Mouse (Mus musculus) midbrain, embryonic 14.5 days (tissue): ENCODE measurements around the gene Lztr1. TPM values are rescaled to one million over a fixed set of nuclear protein-coding genes. Genes with fewer than 3 reads are reported as not detected.
A peak's percentile ranks its signal among the peaks of the same experiment; 100 is the strongest.

ENCODE experiments used
- ATAC-seq: fragments of 200-750 bp; cut with Nextera tagmentation; 2 replicates; pipeline ENCODE4 v1.8.0; 2017; ENCODE audit warnings: moderate number of reproducible peaks, moderate library complexity; ENCODE audit not compliant: low FRiP score, low TSS enrichment
- DNase-seq: peaks from one replicate; pipeline ENCODE4 v3.0.0-alpha.2; 2015
- H3K27ac ChIP-seq: fragments of 300-500 bp; sonication (generic); replicated peaks from 2 replicates; pipeline ENCODE4 v1.5.1; 2014; ENCODE audit warnings: mild to moderate bottlenecking, low read depth, low read length, moderate library complexity
- H3K27me3 ChIP-seq: fragments of 300-500 bp; sonication (generic); 2 replicates; pipeline ENCODE4 v1.6.1; 2014; ENCODE audit warnings: low read length, control low read depth, mixed read lengths; ENCODE audit not compliant: control insufficient read depth, insufficient read depth
- H3K36me3 ChIP-seq: fragments of 300-500 bp; sonication (generic); 2 replicates; pipeline ENCODE4 v1.6.1; 2014; ENCODE audit warnings: low read length, control low read depth; ENCODE audit not compliant: control insufficient read depth, insufficient read depth
- H3K4me1 ChIP-seq: fragments of 300-500 bp; sonication (generic); 2 replicates; pipeline ENCODE4 v1.6.1; 2014; ENCODE audit warnings: mild to moderate bottlenecking, antibody characterized with exemption, low read length, control low read depth; ENCODE audit not compliant: control insufficient read depth, insufficient read depth
- H3K4me2 ChIP-seq: fragments of 300-500 bp; sonication (generic); 2 replicates; pipeline ENCODE4 v1.6.1; 2014; ENCODE audit warnings: mild to moderate bottlenecking, low read length, moderate library complexity
- H3K4me3 ChIP-seq: fragments of 300-500 bp; sonication (generic); replicated peaks from 2 replicates; pipeline ENCODE4 v1.5.1; 2014; ENCODE audit warnings: low read depth, low read length
- H3K9ac ChIP-seq: fragments of 300-500 bp; sonication (generic); replicated peaks from 2 replicates; pipeline ENCODE4 v1.6.1; 2014; ENCODE audit warnings: mild to moderate bottlenecking, low read length, moderate library complexity
- H3K9me3 ChIP-seq: fragments of 300-500 bp; sonication (generic); 2 replicates; pipeline ENCODE4 v1.6.1; 2016; ENCODE audit warnings: low read length, control low read depth, mixed read lengths; ENCODE audit not compliant: control insufficient read depth
- WGBS: fragments of 180-500 bp; shearing (Covaris S2); extraction: QIAGEN DNeasy Blood & Tissue Kit; methylation state at CpG from one replicate; pipeline ENCODE4 v1.1.7; 2014; 5-methylcytosine and 5-hydroxymethylcytosine counted together
- polyA plus RNA-seq: library from polyadenylated mRNA; unstranded; fragments of >200 nt; fragmentation: Nextera tagmentation; extraction: Ambion mirVana; gene quantifications from 2 replicates; pipeline ENCODE4 v1.2.1, GENCODE M21; 2014

The Lztr1 gene
- polyA plus RNA-seq, 1 experiment from 2014 or later: 121 TPM

DNA sequence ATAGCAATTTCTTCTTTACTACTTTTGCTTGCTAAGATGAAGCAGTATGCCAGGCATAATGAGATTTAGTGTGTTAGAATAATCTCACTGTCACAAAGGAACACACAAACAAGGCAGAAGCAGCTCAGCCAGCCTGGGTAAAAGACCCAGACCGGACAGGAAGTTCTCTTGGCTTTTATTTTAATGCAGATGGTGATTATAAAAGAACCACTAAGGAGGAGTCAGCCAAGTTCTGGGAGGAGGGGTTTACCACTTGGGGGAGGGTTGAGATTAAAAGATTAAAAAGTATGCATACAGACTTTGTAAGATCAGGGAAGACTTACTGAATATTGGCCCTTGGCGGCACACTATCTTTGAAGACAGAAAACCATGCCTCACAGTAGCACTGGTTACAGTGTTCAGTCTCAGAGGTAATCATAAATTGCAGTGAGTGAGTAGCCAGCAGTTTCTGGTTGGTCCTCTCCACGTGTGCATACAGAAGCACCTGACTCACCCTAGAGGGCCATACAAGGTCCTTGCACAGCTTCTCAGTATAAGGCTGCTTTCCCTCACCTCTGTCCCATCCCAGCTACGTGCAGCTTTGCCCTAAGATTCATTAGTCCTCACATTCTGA is 30.1 kb upstream of the Lztr1 start:
- 0 out of 2 replicates have a peak overlapping the region, but pooled peaks have one; percentile 7 for H3K9ac ChIP-seq
- peaks cover 9% of the 10 kb centered on the region for H3K36me3 ChIP-seq
- H3K4me1 ChIP-seq: no peaks in the 10 kb centered on the region
- H3K9me3 ChIP-seq: no peaks in the 10 kb centered on the region
- ATAC-seq: no peak
- H3K27me3 ChIP-seq: no peaks in the 10 kb centered on the region
- no peak overlapping the region for H3K4me2 ChIP-seq
- H3K27ac ChIP-seq: no peak overlapping the region
- 67% methylated on average over 4 of the region's 4 CpGs for WGBS
- no peak overlapping the region for H3K4me3 ChIP-seq
- DNase-seq: no peak

DNA sequence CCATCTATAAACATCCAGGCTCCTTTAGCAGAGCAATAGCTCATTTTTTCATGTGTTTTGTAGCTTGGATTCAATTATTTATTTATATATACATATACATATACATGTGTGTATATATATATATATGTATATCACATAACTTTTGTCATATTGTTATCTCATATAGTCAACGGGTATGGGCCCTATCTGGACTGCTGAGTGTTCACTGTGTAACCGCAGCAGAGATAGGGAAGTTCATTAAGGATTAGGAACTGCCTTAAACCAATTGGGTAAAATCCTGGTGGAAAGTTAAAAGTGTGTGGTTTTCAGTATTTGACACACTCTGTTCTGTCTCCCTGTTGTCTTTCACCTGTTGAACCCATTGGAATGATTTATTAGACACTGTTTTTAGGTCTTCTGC is 27.0 kb upstream of the Lztr1 start:
- no peak overlapping the region for H3K9ac ChIP-seq
- DNase-seq: no peak
- H3K27ac ChIP-seq: no peak overlapping the region
- no peaks in the 10 kb centered on the region for H3K9me3 ChIP-seq
- no peak overlapping the region for H3K4me2 ChIP-seq
- no peaks in the 10 kb centered on the region for H3K27me3 ChIP-seq
- H3K4me1 ChIP-seq: no peaks in the 10 kb centered on the region
- no peak overlapping the region for H3K4me3 ChIP-seq
- H3K36me3 ChIP-seq: peaks cover 36% of the 10 kb centered on the region
- no peak for ATAC-seq
- 94% methylated on average over 2 of the region's 2 CpGs for WGBS

DNA sequence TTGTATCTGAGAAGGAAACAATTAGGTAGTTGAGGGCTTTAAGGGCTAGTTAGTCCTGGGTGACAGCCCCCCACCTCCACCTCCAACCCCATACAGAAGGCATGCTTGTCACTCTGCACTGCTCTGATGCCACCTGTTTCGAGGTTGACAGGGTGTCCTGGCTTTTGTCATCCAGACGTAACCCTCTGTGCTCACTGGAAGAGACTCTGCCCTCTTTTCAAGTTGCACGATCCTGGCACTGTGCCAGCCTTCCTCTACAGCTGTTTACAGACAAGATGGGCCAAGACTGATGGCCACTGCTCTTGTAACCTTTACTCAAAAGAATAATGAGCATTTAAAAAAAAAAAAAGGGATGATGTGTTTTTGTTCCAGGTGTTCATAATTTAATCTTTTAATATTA is 22.0 kb upstream of the Lztr1 start:
- DNase-seq (peak; percentile 64), ATAC-seq (no peak)
- Histone ChIP-seq H3K9ac (no peak overlapping the region), H3K27me3 (peaks cover 10% of the 10 kb centered on the region; the same call in 1 of the 2 replicates), H3K36me3 (peaks cover 44% of the 10 kb centered on the region), H3K27ac (no peak overlapping the region), H3K4me2 (no peak overlapping the region), H3K9me3 (no peaks in the 10 kb centered on the region), H3K4me3 (no peak overlapping the region), H3K4me1 (peaks cover 5% of the 10 kb centered on the region; the same call in 1 of the 2 replicates)
- 50% methylated on average over 3 of the region's 3 CpGs for WGBS

DNA sequence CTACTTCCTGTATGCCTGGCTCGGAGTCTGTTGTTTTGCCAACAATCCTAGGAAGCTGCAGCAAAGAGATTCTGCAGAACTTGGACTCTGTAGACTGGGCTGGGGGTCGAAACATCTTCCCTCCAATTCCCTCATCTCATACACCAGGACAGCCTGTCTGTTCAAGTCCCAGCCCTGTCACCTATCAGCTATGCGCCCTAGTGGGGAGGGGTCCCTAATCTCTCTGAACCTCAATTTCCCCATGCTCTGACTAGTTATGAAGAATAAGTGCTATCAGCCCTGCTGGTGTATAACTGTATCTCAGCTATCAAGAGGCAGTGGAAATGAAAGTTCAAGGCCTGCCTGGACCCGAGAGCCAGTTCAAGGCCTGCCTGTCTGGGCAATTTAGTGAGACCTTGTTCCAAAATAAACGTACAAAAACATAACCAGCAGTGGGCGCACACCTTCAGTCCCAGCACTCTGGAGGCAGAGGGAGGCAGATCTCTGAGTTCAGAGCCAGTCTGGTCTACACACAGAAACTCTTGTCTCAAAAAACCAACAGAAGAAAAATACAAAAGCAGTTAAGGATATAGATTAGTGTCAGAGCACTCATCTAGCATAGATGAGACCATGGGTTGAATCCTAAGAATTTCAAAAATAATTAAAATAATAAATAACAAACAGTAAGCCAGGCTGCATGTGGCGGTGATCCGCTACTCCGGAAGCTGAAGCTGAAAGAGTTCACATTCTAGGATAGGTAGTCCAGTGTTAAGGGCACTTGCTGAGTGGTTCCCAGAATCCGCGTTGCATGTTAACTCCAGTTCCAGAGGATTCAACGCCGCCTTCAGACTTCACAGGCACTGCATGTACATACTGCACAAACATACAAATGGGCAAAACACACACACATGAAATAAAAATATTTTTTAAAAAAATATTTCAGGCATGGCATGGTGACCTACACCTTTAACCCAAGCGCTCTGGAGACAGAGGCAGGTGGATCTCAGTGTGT is 19.7 kb upstream of the Lztr1 start:
- Histone ChIP-seq H3K27ac (no peak overlapping the region), H3K36me3 (peaks cover 31% of the 10 kb centered on the region), H3K27me3 (peaks cover 10% of the 10 kb centered on the region; the same call in 1 of the 2 replicates), H3K4me3 (peak overlapping the region; percentile 40), H3K9me3 (no peaks in the 10 kb centered on the region), H3K9ac (peak overlapping the region; percentile 50), H3K4me1 (peaks cover 5% of the 10 kb centered on the region; the same call in 1 of the 2 replicates), H3K4me2 (peak overlapping the region; percentile 87)
- no peak for ATAC-seq
- peak; percentile 37 for DNase-seq
- WGBS: 49% methylated on average over 14 of the region's 14 CpGs

DNA sequence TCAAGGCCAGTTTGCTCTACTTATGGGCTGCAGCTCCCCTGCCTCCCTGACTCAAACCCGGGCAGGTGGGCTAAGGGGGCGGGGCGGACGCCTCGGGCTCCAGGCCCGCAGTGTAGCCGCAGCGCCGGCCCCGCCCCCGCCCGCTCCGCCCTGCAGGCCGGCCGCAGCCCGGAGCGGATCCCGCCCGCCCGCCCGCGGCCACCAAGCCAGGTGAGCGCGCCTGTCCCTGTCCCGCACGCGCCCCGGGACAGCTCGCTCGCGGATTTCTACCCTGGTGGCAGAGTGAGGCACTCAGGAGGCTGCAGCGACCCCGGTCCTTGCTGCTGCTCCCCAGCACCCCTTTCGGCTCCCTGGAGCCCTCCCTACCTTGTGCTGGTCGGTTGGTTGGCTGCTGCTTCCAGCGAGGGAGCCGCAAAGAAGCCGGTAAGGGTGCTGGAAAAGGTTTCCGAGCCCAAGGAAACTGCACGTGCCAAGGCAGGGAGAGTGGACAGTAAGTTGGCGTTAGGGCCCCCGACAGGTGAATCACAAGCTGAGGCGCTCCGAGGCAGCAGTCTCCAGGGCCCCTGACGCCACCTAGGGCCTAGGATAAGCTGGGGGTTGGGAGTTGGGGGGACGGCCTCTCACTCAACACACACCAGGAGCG is 18.9 kb upstream of the Lztr1 start, which contains the start of gene Aifm3:
Aifm3 (plus strand) TSS at position 143 of the 643 bp plus-strand sequence.
- Histone ChIP-seq H3K4me1 (peaks cover 5% of the 10 kb centered on the region; the same call in 1 of the 2 replicates), H3K27me3 (peaks cover 10% of the 10 kb centered on the region; the same call in 1 of the 2 replicates), H3K9ac (peak within 1 kb of the TSS; percentile 50), H3K27ac (no peak within 1 kb of the TSS), H3K4me3 (peak within 1 kb of the TSS; percentile 40), H3K4me2 (peak within 1 kb of the TSS; percentile 87), H3K9me3 (no peaks in the 10 kb centered on the region), H3K36me3 (peaks cover 23% of the 10 kb centered on the region)
- peak; percentile 57 for ATAC-seq
- DNase-seq: peak; percentile 38
- WGBS: under 1% methylated on average over 47 of the region's 47 CpGs

DNA sequence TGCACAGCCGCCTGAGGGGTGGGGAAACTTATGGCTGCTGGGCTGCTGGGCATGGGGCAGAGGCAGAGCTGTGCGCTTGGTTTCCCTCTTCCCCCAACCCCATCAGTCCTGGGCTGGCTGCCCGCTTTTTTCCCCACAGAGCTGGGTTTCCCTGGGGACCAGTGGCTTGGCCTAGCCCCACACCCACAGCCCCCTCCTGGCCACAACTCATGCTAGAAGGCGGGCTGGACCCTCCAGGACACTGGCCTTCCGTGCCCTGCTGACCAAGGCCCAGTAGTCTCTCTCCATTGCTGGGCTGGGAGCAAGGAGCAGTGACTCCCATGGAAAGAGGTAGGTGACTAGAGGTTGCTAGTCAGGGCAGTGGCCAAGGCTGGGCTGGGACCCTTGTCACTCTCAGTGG is 17.3 kb upstream of the Lztr1 start:
- Histone ChIP-seq H3K27me3 (peaks cover 10% of the 10 kb centered on the region; the same call in 1 of the 2 replicates), H3K36me3 (peaks cover 11% of the 10 kb centered on the region), H3K4me2 (no peak overlapping the region), H3K4me1 (peaks cover 5% of the 10 kb centered on the region; the same call in 1 of the 2 replicates), H3K27ac (no peak overlapping the region), H3K9ac (no peak overlapping the region), H3K4me3 (no peak overlapping the region), H3K9me3 (no peaks in the 10 kb centered on the region)
- DNase-seq: no peak
- WGBS: 87% methylated on average over 5 of the region's 5 CpGs
- ATAC-seq: no peak

DNA sequence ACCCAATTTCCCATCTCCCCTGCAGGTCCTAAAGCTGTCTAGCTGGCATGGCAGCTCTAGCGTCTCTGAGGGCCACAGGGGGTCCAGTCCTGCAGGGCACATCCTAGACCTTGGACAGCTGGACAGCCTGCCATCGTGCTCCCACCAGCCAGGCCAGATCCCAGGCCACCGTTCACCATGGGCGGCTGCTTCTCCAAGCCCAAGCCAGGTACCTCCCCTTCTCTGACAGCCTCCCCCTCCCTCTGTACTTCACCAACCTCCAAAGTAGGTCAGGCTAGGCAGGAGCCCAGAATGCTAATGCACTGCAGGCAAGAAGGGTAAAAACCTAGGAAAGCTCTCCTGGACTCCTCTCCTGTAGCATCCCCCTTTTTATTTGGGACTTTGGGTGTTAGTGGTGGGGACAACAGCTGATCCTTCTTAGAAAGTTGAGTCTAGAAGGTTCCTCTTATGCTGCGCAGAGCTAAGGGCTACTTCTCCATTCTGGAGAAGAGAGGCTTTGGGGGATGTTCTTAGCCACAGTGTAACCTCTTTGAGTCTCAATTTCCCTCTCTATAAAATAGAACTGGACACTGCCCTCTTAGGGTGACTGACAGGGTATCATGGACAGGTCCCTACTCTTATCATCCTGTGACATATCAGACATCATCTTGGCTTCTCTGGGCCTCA is 16.5 kb upstream of the Lztr1 start:
- ATAC-seq: no peak
- Histone ChIP-seq H3K4me1 (peaks cover 5% of the 10 kb centered on the region; the same call in 1 of the 2 replicates), H3K9ac (no peak overlapping the region), H3K9me3 (no peaks in the 10 kb centered on the region), H3K27ac (no peak overlapping the region), H3K4me3 (no peak overlapping the region), H3K4me2 (no peak overlapping the region), H3K27me3 (peaks cover 10% of the 10 kb centered on the region; the same call in 1 of the 2 replicates), H3K36me3 (peaks cover 8% of the 10 kb centered on the region)
- DNase-seq: no peak
- 67% methylated on average over 5 of the region's 5 CpGs for WGBS
